Mouse (Mus musculus): ENCODE measurements around the gene Zcchc24.
A peak's percentile ranks its signal among the peaks of the same experiment; 100 is the strongest.

GRCm38 (mm10) chr14:25754531-25755484 is 14.0 kb downstream of the Zcchc24 start:
- TF ChIP-seq POLR2A (IDR thresholded peaks at IDR 0.05; ENCODE audit: insufficient read length, low read depth) (peak; percentile 7), MAX (IDR thresholded peaks at IDR 0.05; ENCODE audit: low read depth) (no peak), CEBPB (IDR thresholded peaks at IDR 0.05; ENCODE audit: insufficient read depth, poor library complexity, severe bottlenecking) (no peak), TCF12 (IDR thresholded peaks at IDR 0.05; ENCODE audit: insufficient read depth, poor library complexity, severe bottlenecking) (peak; percentile 54), MYOD1 (IDR thresholded peaks at IDR 0.05; ENCODE audit: control insufficient read depth in 1 of 3, insufficient read length in 2 of 3, low read depth in 2 of 3) (peak in 2 of 3 experiments; percentile 74 to 88), POLR2AphosphoS2 (IDR thresholded peaks at IDR 0.05; ENCODE audit: insufficient read length, low read depth) (no peak), USF1 (IDR thresholded peaks at IDR 0.05; ENCODE audit: low read depth) (no peak), MYOG (IDR thresholded peaks at IDR 0.05; ENCODE audit: control insufficient read depth in 1 of 3, insufficient read depth in 1 of 3, insufficient read length in 2 of 3, low read depth in 2 of 3) (peak in 2 of 3 experiments; percentile 68 to 91), TCF3 (IDR thresholded peaks at IDR 0.05; ENCODE audit: insufficient read length, low read depth) (peak; percentile 61), E2F4 (IDR thresholded peaks at IDR 0.05; ENCODE audit: insufficient read depth) (no peak)
